Mouse (Mus musculus): ENCODE data around the gene Fxyd6.
A peak's percentile ranks its signal among the peaks of the same experiment; 100 is the strongest.

DNA sequence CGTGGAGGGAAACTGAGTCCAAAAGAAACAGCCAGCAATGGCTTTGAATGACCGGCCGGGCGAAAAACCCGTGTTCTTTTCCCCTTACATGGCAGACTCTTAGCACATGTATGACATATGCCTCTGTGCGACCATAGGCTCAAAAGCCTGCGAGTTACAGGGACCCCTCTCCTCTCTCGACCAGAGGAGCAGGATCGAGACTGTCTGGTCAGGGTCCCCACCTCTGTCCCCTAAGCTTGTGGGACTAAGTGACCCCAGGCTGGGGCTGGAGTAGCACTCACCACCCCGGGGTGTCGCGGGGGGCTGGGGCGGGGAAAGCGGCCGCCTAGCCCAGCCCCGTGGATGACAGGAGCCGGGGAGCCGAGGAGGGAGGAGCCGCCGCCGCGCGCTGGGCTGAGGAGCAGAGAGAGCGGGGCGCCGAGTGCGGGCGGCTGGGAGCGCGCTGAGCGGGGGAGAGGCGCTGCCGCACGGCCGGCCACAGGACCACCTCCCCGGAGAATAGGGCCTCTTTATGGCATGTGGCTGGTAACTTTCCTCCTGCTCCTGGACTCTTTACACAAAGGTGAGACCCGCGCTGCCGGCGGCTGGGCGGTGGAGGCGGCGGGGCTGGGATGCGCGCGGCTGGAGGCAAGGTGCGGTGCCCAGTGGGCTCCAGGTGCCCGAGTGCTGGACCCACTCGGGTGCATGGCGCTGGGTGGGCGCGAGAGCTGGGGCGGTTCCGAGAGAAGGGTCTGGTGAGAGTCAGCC lies 60.1 kb downstream of the Fxyd6 start:
- no peak for TF ChIP-seq CTCF (IDR thresholded peaks at IDR 0.05; ENCODE audit: insufficient read depth, low read depth, low read length)
- TF ChIP-seq POLR2A (IDR thresholded peaks at IDR 0.05; ENCODE audit: insufficient read depth, low read depth, low read length): peak; percentile 68

Measured in olfactory bulb, adult 2 months (tissue).